Mouse (Mus musculus): ENCODE measurements around the gene Gm21962. TPM values are rescaled to one million over a fixed set of nuclear protein-coding genes. Genes with fewer than 3 reads are reported as not detected.

Gm21962 gene
- polyA plus RNA-seq, 1 experiment: not detected

DNA sequence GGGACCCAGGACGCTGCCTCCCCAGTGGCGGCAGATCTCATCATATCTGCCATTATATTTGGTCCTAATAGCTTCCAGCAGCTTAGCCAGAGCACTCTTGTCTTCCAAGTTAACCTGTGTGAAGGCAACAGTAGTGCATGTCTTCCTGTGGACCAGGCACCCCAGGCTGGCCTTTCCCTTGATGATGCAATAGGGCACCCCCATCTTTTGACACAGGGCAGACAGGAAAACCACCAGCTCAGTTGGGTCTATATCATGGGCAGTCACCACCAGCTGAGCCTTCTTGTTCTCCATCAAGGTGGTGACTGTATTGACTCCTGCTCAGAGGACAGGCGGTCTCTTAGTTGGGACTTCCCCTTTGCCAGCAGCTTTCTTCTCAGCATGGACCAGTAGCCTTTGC, 27.2 kb upstream of the Gm21962 start:
- Histone ChIP-seq H3K27ac (ENCODE audit: insufficient read depth, low read length) (no peak overlapping the region), H3K4me3 (ENCODE audit: insufficient read depth, low read length) (no peak overlapping the region), H3K4me1 (ENCODE audit: control insufficient read depth, insufficient read depth, low read length) (no peaks in the 10 kb centered on the region)
- TF ChIP-seq CTCF (IDR thresholded peaks at IDR 0.05; ENCODE audit: borderline replicate concordance, insufficient read depth, low read length) (no peak), POLR2A (IDR thresholded peaks at IDR 0.05; ENCODE audit: low read depth, low read length) (no peak)

DNA sequence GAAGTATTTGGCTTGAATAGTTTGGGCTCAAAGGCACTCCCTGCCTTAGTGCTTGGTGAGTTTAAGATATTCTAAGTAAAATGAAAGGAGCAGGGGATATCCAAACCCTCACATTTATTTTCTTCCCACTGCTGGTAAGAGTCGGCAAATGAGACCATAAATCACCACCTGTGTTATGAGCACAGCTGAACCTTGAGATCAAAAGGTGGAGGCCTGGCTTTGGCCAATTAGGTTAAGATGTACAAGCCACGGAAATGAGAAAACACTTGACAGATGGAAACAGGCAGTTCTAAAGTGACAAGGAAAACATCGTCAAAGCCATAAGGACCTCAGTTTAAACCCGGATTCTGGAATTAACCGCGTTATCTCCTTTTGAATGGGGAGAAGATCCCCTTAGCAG, 26.4 kb upstream of the Gm21962 start:
- Histone ChIP-seq H3K27ac (ENCODE audit: insufficient read depth, low read length) (no peak overlapping the region), H3K4me3 (ENCODE audit: insufficient read depth, low read length) (no peak overlapping the region), H3K4me1 (ENCODE audit: control insufficient read depth, insufficient read depth, low read length) (no peaks in the 10 kb centered on the region)
- no peak for TF ChIP-seq POLR2A (IDR thresholded peaks at IDR 0.05; ENCODE audit: low read depth, low read length)
- TF ChIP-seq CTCF (IDR thresholded peaks at IDR 0.05; ENCODE audit: borderline replicate concordance, insufficient read depth, low read length): no peak

DNA sequence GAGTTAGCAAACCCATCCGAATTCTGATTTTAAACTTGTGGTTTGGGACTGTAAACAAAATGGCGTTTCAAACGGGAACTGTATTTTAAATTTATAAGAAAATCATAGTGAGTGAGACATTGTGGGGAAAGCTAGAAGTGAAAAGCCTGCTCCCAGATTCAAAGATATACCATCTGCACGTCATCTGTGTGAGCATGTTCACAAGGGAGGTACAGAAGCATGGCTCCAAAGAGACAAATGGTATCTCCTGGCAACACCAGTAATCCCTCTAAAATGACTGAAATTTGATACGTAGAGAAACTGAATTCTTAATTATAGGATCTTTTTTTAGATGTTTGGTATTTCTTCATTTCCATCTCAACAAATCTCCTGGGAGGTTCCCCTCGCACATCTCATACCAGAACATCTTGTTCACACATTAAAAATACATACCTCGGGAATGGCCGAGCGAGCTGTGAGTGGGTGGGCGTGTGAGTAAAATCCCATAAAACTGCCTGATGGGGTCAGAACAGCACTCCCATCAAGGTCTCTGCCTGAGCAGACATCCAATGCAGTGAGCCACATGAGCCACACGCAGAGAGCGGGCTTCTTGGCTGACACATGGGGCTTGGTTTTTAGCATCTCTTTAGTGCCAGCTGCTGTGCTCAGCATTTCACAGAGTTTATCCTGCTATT, 23.8 kb upstream of the Gm21962 start:
- Histone ChIP-seq H3K4me1 (ENCODE audit: control insufficient read depth, insufficient read depth, low read length) (no peaks in the 10 kb centered on the region), H3K27ac (ENCODE audit: insufficient read depth, low read length) (no peak overlapping the region)
- no peak for TF ChIP-seq CTCF (IDR thresholded peaks at IDR 0.05; ENCODE audit: borderline replicate concordance, insufficient read depth, low read length)
- TF ChIP-seq POLR2A (IDR thresholded peaks at IDR 0.05; ENCODE audit: low read depth, low read length): no peak

GRCm38 (mm10) chr3:137649112-137649511, 22.2 kb upstream of the Gm21962 start:
- no peak overlapping the region for H3K4me3 ChIP-seq (ENCODE audit: insufficient read depth, low read length)
- TF ChIP-seq CTCF (IDR thresholded peaks at IDR 0.05; ENCODE audit: borderline replicate concordance, insufficient read depth, low read length) (no peak), POLR2A (IDR thresholded peaks at IDR 0.05; ENCODE audit: low read depth, low read length) (no peak)
- H3K4me1 ChIP-seq (ENCODE audit: control insufficient read depth, insufficient read depth, low read length): no peaks in the 10 kb centered on the region

More for the DNA sequence above, 23.8 kb upstream of the Gm21962 start:
- no peak overlapping the region for H3K4me3 ChIP-seq (ENCODE audit: insufficient read depth, low read length)

DNA sequence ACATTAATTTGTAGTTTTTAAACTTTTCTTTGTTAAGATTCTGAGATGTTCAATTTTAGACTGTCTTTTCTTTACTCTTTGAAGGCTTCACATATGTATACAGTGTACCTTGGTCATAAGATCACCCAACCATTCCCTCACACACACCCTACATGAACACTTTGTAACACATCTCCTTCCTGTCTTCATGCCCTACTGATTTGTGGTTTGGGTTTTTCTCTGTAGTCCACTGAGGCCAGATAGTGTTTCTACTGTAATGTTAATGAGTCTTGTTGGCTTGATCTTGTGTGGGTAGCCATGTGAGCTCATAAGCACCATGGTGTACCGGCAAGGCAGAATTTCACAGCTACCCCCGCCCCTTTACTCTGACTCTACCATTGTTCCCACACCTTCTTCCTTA, 18.5 kb upstream of the Gm21962 start:
- no peak overlapping the region for H3K27ac ChIP-seq (ENCODE audit: insufficient read depth, low read length)
- no peak for TF ChIP-seq POLR2A (IDR thresholded peaks at IDR 0.05; ENCODE audit: low read depth, low read length)
- no peaks in the 10 kb centered on the region for H3K4me1 ChIP-seq (ENCODE audit: control insufficient read depth, insufficient read depth, low read length)
- H3K4me3 ChIP-seq (ENCODE audit: insufficient read depth, low read length): no peak overlapping the region

More at GRCm38 (mm10) chr3:137649112-137649511, 22.2 kb upstream of the Gm21962 start:
- H3K27ac ChIP-seq (ENCODE audit: insufficient read depth, low read length): no peak overlapping the region

- Histone ChIP-seq H3K4me3 (ENCODE audit: insufficient read depth, low read length) (no peak overlapping the region), H3K4me1 (ENCODE audit: control insufficient read depth, insufficient read depth, low read length) (no peaks in the 10 kb centered on the region), H3K27ac (ENCODE audit: insufficient read depth, low read length) (no peak overlapping the region)
- TF ChIP-seq CTCF (IDR thresholded peaks at IDR 0.05; ENCODE audit: borderline replicate concordance, insufficient read depth, low read length) (no peak), POLR2A (IDR thresholded peaks at IDR 0.05; ENCODE audit: low read depth, low read length) (no peak)
Measured at GRCm38 (mm10) chr3:137680923-137681322, 9.6 kb downstream of the Gm21962 start.

- TF ChIP-seq POLR2A (IDR thresholded peaks at IDR 0.05; ENCODE audit: low read depth, low read length) (no peak), CTCF (IDR thresholded peaks at IDR 0.05; ENCODE audit: borderline replicate concordance, insufficient read depth, low read length) (no peak)
- no peaks in the 10 kb centered on the region for H3K4me1 ChIP-seq (ENCODE audit: control insufficient read depth, insufficient read depth, low read length)
- H3K4me3 ChIP-seq (ENCODE audit: insufficient read depth, low read length): no peak overlapping the region
- no peak overlapping the region for H3K27ac ChIP-seq (ENCODE audit: insufficient read depth, low read length)
Measured at GRCm38 (mm10) chr3:137682911-137683806, 11.8 kb downstream of the Gm21962 start.

DNA sequence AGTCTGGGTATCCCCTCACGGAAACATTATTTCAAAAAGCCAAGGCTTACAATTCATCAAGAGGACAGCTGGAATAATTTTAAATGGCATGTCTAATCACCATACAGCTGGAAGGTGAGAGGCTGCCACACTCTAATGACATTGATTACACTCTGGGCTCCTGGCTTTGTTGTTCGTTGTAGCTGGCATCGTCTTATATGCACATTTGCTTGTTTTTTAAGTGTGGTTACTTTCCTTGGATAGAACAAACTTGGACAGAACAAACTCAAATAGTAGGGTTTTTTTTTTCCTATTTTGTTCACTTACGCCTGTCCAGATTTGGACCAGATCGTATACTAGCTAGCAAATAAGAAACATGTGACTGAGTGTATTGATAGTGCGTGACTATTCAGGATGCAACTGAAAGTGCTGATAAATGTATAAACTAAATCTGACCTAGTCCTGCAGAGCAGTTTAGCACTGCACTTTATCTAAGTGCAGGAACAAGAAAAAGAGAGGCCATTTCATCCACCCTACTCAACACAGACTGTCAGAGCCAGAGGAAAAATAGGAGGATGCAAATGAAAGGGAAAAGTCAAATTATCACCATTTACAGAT, 12.6 kb downstream of the Gm21962 start:
- H3K27ac ChIP-seq (ENCODE audit: insufficient read depth, low read length): no peak overlapping the region
- no peaks in the 10 kb centered on the region for H3K4me1 ChIP-seq (ENCODE audit: control insufficient read depth, insufficient read depth, low read length)

GRCm38 (mm10) chr3:137686932-137687331, 15.6 kb downstream of the Gm21962 start:
- Histone ChIP-seq H3K27ac (ENCODE audit: insufficient read depth, low read length) (no peak overlapping the region), H3K4me1 (ENCODE audit: control insufficient read depth, insufficient read depth, low read length) (no peaks in the 10 kb centered on the region), H3K4me3 (ENCODE audit: insufficient read depth, low read length) (no peak overlapping the region)
- TF ChIP-seq CTCF (IDR thresholded peaks at IDR 0.05; ENCODE audit: borderline replicate concordance, insufficient read depth, low read length) (no peak), POLR2A (IDR thresholded peaks at IDR 0.05; ENCODE audit: low read depth, low read length) (no peak)

More for the DNA sequence above, 12.6 kb downstream of the Gm21962 start:
- TF ChIP-seq POLR2A (IDR thresholded peaks at IDR 0.05; ENCODE audit: low read depth, low read length) (no peak), CTCF (IDR thresholded peaks at IDR 0.05; ENCODE audit: borderline replicate concordance, insufficient read depth, low read length) (no peak)
- H3K4me3 ChIP-seq (ENCODE audit: insufficient read depth, low read length): no peak overlapping the region

Measured in embryonic fibroblast, embryonic 13.5 days (primary cell).